Mouse (Mus musculus) layer of hippocampus, adult 2 months (tissue): ENCODE data around the gene Snx4. TPM values are rescaled to one million over a fixed set of nuclear protein-coding genes. Genes with fewer than 3 reads are reported as not detected.

ENCODE experiments used
- DNase-seq, 2 experiments: peaks; one replicate each; pipeline ENCODE4 v3.0.0; 2022; ENCODE audit warnings: low spot score in 2 of 2
- H3K27ac ChIP-seq: fragments of 200-600 bp; 2 replicates; pipeline ENCODE4 v1.8.1; 2022
- H3K4me3 ChIP-seq: fragments of 200-600 bp; 2 replicates; pipeline ENCODE4 v1.8.1; 2022; ENCODE audit warnings: mild to moderate bottlenecking
- CTCF ChIP-seq: fragments of 200-600 bp; conservative IDR thresholded peaks from 2 replicates; pipeline ENCODE4 v1.8.1; 2022; ENCODE audit warnings: antibody characterized with exemption, mild to moderate bottlenecking, moderate library complexity
- total RNA-seq, 2 experiments: library from RNA; stranded (reverse); gene quantifications; 2 replicates each; pipeline ENCODE4 v1.2.3; 2021

Gene Snx4
- total RNA-seq, 2 experiments from 2014 or later: 29.8 to 32.8 TPM

- Histone ChIP-seq H3K27ac (no peak overlapping the region), H3K4me3 (peak overlapping the region; percentile 20)
- no peak for DNase-seq
- TF ChIP-seq CTCF: no peak
These were observed 86.4 kb downstream of the Snx4 start for GRCm38 (mm10) chr16:33337681-33338080.

- TF ChIP-seq CTCF: no peak
- Histone ChIP-seq H3K4me3 (no peak overlapping the region), H3K27ac (no peak overlapping the region)
- no peak for DNase-seq
These were observed 87.2 kb downstream of the Snx4 start for GRCm38 (mm10) chr16:33338492-33338891.

GRCm38 (mm10) chr16:33339476-33339875 lies 88.2 kb downstream of the Snx4 start:
- DNase-seq: no peak
- Histone ChIP-seq H3K4me3 (no peak overlapping the region), H3K27ac (no peak overlapping the region)
- no peak for TF ChIP-seq CTCF

- Histone ChIP-seq H3K27ac (no peak overlapping the region), H3K4me3 (no peak overlapping the region)
- TF ChIP-seq CTCF: no peak
- no peak for DNase-seq
These were observed 91.1 kb downstream of the Snx4 start for GRCm38 (mm10) chr16:33342356-33342755.

- TF ChIP-seq CTCF: no peak
- DNase-seq: no peak
- H3K27ac ChIP-seq: no peak overlapping the region
- H3K4me3 ChIP-seq: no peak overlapping the region
These were observed 91.9 kb downstream of the Snx4 start for GRCm38 (mm10) chr16:33343106-33343505.

GRCm38 (mm10) chr16:33343601-33344000 lies 92.4 kb downstream of the Snx4 start:
- Histone ChIP-seq H3K4me3 (no peak overlapping the region), H3K27ac (no peak overlapping the region; the same call in 1 of the 2 replicates)
- TF ChIP-seq CTCF: no peak
- no peak for DNase-seq

- TF ChIP-seq CTCF: no peak
- peak; percentile 50 to 55 for DNase-seq
- Histone ChIP-seq H3K4me3 (peak overlapping the region; percentile 11; the same call in 1 of the 2 replicates), H3K27ac (peak overlapping the region; percentile 80)
These were observed 93.1 kb downstream of the Snx4 start for GRCm38 (mm10) chr16:33344379-33344778.

- Histone ChIP-seq H3K27ac (peak overlapping the region; percentile 80), H3K4me3 (no peak overlapping the region; the same call in 1 of the 2 replicates)
- no peak for DNase-seq
- no peak for TF ChIP-seq CTCF
These were observed 93.6 kb downstream of the Snx4 start for GRCm38 (mm10) chr16:33344875-33345274.

GRCm38 (mm10) chr16:33346376-33346775 lies 95.1 kb downstream of the Snx4 start:
- H3K4me3 ChIP-seq: no peak overlapping the region
- H3K27ac ChIP-seq: no peak overlapping the region
- DNase-seq: no peak
- no peak for TF ChIP-seq CTCF

GRCm38 (mm10) chr16:33347134-33347533 lies 95.9 kb downstream of the Snx4 start:
- no peak for DNase-seq
- no peak overlapping the region for H3K27ac ChIP-seq
- H3K4me3 ChIP-seq: no peak overlapping the region
- no peak for TF ChIP-seq CTCF

Other genes starting within 250 kb of the Snx4 start
- gene Iqcg, start 195.2 kb upstream of the Snx4 start, total RNA-seq: 1 to 10 TPM; 4.8 to 5.4 TPM
- 100 to 1,000 TPM; 323 to 325 TPM for gene Rpl35a, start 195.0 kb upstream of the Snx4 start, total RNA-seq
- 10 to 100 TPM; 11.5 to 16.8 TPM for gene Lmln, start 188.9 kb upstream of the Snx4 start, total RNA-seq
- 10 to 100 TPM; 18.2 to 18.3 TPM for gene Osbpl11, start 66.4 kb upstream of the Snx4 start, total RNA-seq
- gene Zfp148, start 129.4 kb downstream of the Snx4 start, total RNA-seq: 100 to 1,000 TPM; 161 to 166 TPM